Mouse (Mus musculus) liver, embryonic 14 days (tissue): Measurements from ENCODE around the gene Egr2. TPM values are rescaled to one million over a fixed set of nuclear protein-coding genes. Genes with fewer than 3 reads are reported as not detected.

ENCODE experiments used
- polyA plus RNA-seq: library from polyadenylated mRNA; depleted of rRNA; stranded (reverse); fragments of >200 nt; gene quantifications from 2 replicates; pipeline ENCODE4 v1.2.3, GENCODE M21; 2012; rRNA removed

Gene Egr2
- 0.01 and 0.03 TPM in 2 replicates for polyA plus RNA-seq

GRCm38 (mm10) chr10:67535256-67535655, at the start of gene Egr2:
Gene Egr2, plus strand, starts transcription at chr10:67535475.

GRCm38 (mm10) chr10:67548877-67549731, 13.8 kb downstream of the Egr2 start, which contains the start of gene Ado:
Gene Ado, minus strand, starts transcription at chr10:67548955.

Other genes starting within 250 kb of the Egr2 start
- gene Ado, start 13.5 kb downstream of the Egr2 start, polyA plus RNA-seq: 2.7 and 3.1 TPM in 2 replicates